ENCODE assay signal across 13 mouse cellular contexts in the genomic region with DNA sequence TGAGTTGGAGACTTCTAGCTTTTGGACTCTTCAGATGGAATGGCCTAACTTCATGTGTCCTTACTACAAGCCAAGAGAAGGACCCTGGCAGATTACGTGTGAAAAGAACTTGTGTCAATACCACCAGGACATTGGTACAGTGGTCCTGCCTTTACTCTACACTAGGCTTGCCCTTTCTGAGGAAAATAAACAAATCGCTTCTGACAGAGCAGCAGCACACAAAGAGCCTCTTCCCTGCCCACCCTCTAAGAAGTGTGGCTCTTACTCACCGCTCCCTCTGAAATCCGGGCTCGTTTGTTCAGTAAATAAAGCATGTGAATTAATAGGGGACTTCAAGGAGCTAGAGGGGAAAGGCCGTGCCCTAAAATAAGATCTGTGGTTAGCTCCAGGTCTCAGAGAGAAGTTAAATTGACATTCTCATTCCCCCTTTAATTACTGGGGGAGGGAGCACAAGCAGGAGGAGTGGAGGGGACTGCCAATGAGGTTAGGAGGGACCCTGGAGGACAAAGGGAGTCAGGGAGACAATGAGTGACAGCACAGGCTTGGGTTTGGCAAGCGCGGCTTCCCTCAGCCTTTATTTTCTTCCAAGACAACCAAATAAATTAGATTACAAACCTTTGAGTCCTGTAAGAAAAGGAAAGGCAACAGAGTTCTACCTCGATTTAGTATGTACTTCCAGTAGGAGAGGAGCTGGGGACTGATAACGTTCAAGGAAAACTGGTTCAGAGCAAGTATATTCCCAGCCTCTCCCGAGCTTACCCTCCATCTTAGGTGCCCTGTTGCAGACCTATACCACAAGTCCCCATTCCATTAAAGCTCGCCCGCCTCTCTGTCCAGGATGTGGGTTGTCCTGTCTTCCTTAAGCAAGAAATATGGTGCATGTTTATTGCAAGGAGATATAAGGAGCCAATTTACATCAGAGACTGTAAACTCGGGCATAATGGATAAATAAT.
DNase-seq lines count a peak whose midpoint lies in the region; ATAC-seq and TF ChIP-seq lines count a peak whose summit lies in the region.
"Had no signal": no experiment of that assay in that cellular context is flagged by ENCODE, and none has a peak within 500 bp of the region (broad histone marks: within the 10 kb centered on the region; RNA-seq: fewer than 3 reads in every experiment).

No protein-coding gene starts in this region.

- DNase-seq in lung, embryonic 14.5 days = no peak
- DNase-seq in lung, adult 2 months = no peak
- peak; percentile 57 for DNase-seq in forebrain, embryonic 14.5 days (ENCODE audit: low spot score)
- peak; percentile 65 for DNase-seq in midbrain, embryonic 10.5 days (ENCODE audit: low spot score)
- peak; percentile 57 for DNase-seq in retina, embryonic 14.5 days (ENCODE audit: low spot score)
- DNase-seq in thymus, postnatal 25 days = no peak
- DNase-seq in left cerebral cortex, adult 2 months (ENCODE audit: extremely low spot score in 1 of 2, low spot score in 2 of 2) = no peak
- DNase-seq in adrenal gland, adult 8-10 months = no peak
- DNase-seq: thymus, adult 2 months had no signal

- no peaks in the 10 kb centered on the region for H3K4me1 ChIP-seq in lung, embryonic 14.5 days (ENCODE audit: insufficient read depth)
- H3K4me1 ChIP-seq in lung, adult 2 months (ENCODE audit: control insufficient read depth, insufficient read depth, low read length) = no peaks in the 10 kb centered on the region
- H3K4me1 ChIP-seq in forebrain, embryonic 14.5 days (ENCODE audit: control insufficient read depth, insufficient read depth, low read length) = peaks cover 11% of the 10 kb centered on the region
- peaks cover 27% of the 10 kb centered on the region for H3K4me1 ChIP-seq in midbrain, embryonic 10.5 days
- H3K4me1 ChIP-seq: heart, embryonic 12.5 days; intestine, embryonic 15.5 days had no signal

- no peaks in the 10 kb centered on the region for H3K36me3 ChIP-seq in lung, embryonic 14.5 days (ENCODE audit: insufficient read depth)
- no peaks in the 10 kb centered on the region for H3K36me3 ChIP-seq in forebrain, embryonic 14.5 days (ENCODE audit: control insufficient read depth, insufficient read depth, low read length)
- no peaks in the 10 kb centered on the region for H3K36me3 ChIP-seq in midbrain, embryonic 10.5 days
- H3K36me3 ChIP-seq: heart, embryonic 12.5 days; intestine, embryonic 15.5 days; limb, embryonic 13.5 days had no signal

- peak; percentile 24; the same call in 1 of the 2 replicates for ATAC-seq in lung, embryonic 14.5 days (ENCODE audit: insufficient read depth)
- ATAC-seq in forebrain, embryonic 14.5 days = peak; percentile 82
- ATAC-seq: intestine, embryonic 15.5 days; lung, postnatal 0 days had no signal

- no peak overlapping the region for H3K4me2 ChIP-seq in lung, embryonic 14.5 days
- H3K4me2 ChIP-seq in forebrain, embryonic 14.5 days (ENCODE audit: low read length) = peak overlapping the region; percentile 9; the same call in 1 of the 2 replicates
- H3K4me2 ChIP-seq: heart, embryonic 12.5 days; intestine, embryonic 15.5 days; limb, embryonic 13.5 days had no signal

- no peaks in the 10 kb centered on the region for H3K27me3 ChIP-seq in lung, embryonic 14.5 days (ENCODE audit: insufficient read depth, low read length)
- H3K27me3 ChIP-seq in forebrain, embryonic 14.5 days (replicated peaks; ENCODE audit: control insufficient read depth, insufficient read depth, low read length) = no peaks in the 10 kb centered on the region
- H3K27me3 ChIP-seq in midbrain, embryonic 10.5 days (ENCODE audit: low read depth, poor library complexity, severe bottlenecking) = peaks cover 50% of the 10 kb centered on the region
- H3K27me3 ChIP-seq: heart, embryonic 12.5 days; intestine, embryonic 15.5 days; limb, embryonic 13.5 days had no signal

- H3K27ac ChIP-seq in lung, embryonic 14.5 days (ENCODE audit: low read depth) = no peak overlapping the region
- H3K27ac ChIP-seq in forebrain, embryonic 14.5 days (ENCODE audit: low read depth, low read length) = no peak overlapping the region
- H3K27ac ChIP-seq in midbrain, embryonic 10.5 days (replicated peaks) = peak overlapping the region; percentile 80
- H3K27ac ChIP-seq in left cerebral cortex, adult 2 months = no peak overlapping the region
- H3K27ac ChIP-seq: intestine, embryonic 15.5 days; limb, embryonic 13.5 days had no signal

- no peak for TF ChIP-seq POLR2A in lung, adult 2 months (IDR thresholded peaks at IDR 0.05; ENCODE audit: borderline replicate concordance, extremely low read depth, low read depth, low read length)

- intact Hi-C loops in left cerebral cortex, adult 2 months (cut with DNase I) = no loop called here

- TF ChIP-seq CTCF in lung, embryonic 14.5 days (IDR thresholded peaks at IDR 0.05; ENCODE audit: low read depth) = no peak
- TF ChIP-seq CTCF in lung, adult 2 months (IDR thresholded peaks at IDR 0.05; ENCODE audit: insufficient read depth, low read length) = no peak
- TF ChIP-seq CTCF in left cerebral cortex, adult 2 months (IDR thresholded peaks at IDR 0.05) = no peak

- no peak overlapping the region for H3K9ac ChIP-seq in lung, embryonic 14.5 days
- H3K9ac ChIP-seq in forebrain, embryonic 14.5 days (ENCODE audit: low read length) = no peak overlapping the region
- H3K9ac ChIP-seq: heart, embryonic 12.5 days; intestine, embryonic 15.5 days; limb, embryonic 13.5 days had no signal

- H3K4me3 ChIP-seq in lung, embryonic 14.5 days (ENCODE audit: low read depth, low read length) = no peak overlapping the region
- no peak overlapping the region for H3K4me3 ChIP-seq in lung, adult 2 months (replicated peaks; ENCODE audit: extremely low read depth, low read depth, low read length)
- H3K4me3 ChIP-seq in forebrain, embryonic 14.5 days (ENCODE audit: low read depth, low read length) = no peak overlapping the region
- H3K4me3 ChIP-seq in midbrain, embryonic 10.5 days = peak overlapping the region; percentile 20
- H3K4me3 ChIP-seq in left cerebral cortex, adult 2 months = no peak overlapping the region
- H3K4me3 ChIP-seq: heart, embryonic 12.5 days; intestine, embryonic 15.5 days; limb, embryonic 13.5 days had no signal

- no peaks in the 10 kb centered on the region for H3K9me3 ChIP-seq in lung, embryonic 14.5 days (ENCODE audit: low read depth, low read length)
- H3K9me3 ChIP-seq in forebrain, embryonic 14.5 days (replicated peaks; ENCODE audit: control insufficient read depth, low read length) = no peaks in the 10 kb centered on the region
- H3K9me3 ChIP-seq in midbrain, embryonic 10.5 days (replicated peaks) = no peaks in the 10 kb centered on the region
- H3K9me3 ChIP-seq: heart, embryonic 12.5 days; intestine, embryonic 15.5 days; limb, embryonic 13.5 days had no signal

- WGBS in lung, embryonic 14.5 days = 35% methylated on average over 14 of the region's 14 CpGs
- WGBS in lung, adult 2 months = 48% methylated on average over 14 of the region's 14 CpGs
- 12% methylated on average over 14 of the region's 14 CpGs for WGBS in forebrain, embryonic 14.5 days
- WGBS in midbrain, embryonic 10.5 days = 21% methylated on average over 14 of the region's 14 CpGs

Comparison
In these comparisons a context has a peak if more than half of its experiments do, and no peak if none do; other contexts are left out.
1. DNase-seq: peak in forebrain, embryonic 14.5 days (single experiment), midbrain, embryonic 10.5 days (single experiment) and retina, embryonic 14.5 days (single experiment); none in lung, embryonic 14.5 days (single experiment), lung, adult 2 months (single experiment), thymus, postnatal 25 days (single experiment), left cerebral cortex, adult 2 months (0 of 2) and adrenal gland, adult 8-10 months (single experiment).